Mouse (Mus musculus) T-helper 1 cell (primary cell): Measurements from ENCODE around the gene Efna5.

Experiments used
- in situ Hi-C: fragments of 300-600 bp; cut with MboI, MseI; formaldehyde crosslinking; loops from one replicate; pipeline ENCODE4 v1.15.1; 2025; ENCODE audit warnings: high pct_unique_total_duplicates

The Efna5 gene

GRCm38 (mm10) chr17:62857275-62857674, 23.8 kb downstream of the Efna5 start:
- in situ Hi-C loops, result no loop called here

- in situ Hi-C loops, result loop anchor here (5.0 kb wide), 1 partner anchor 89 kb away; no protein-coding TSS in a partner anchor
These were observed 27.4 kb downstream of the Efna5 start for GRCm38 (mm10) chr17:62853741-62854140.

GRCm38 (mm10) chr17:62852822-62853608, 28.1 kb downstream of the Efna5 start:
- in situ Hi-C loops, result loop anchor here (5.0 kb wide), 1 partner anchor 89 kb away; no protein-coding TSS in a partner anchor

- in situ Hi-C loops, result loop anchor here (5.0 kb wide), 1 partner anchor 91 kb away; no protein-coding TSS in a partner anchor
These were observed 29.8 kb downstream of the Efna5 start for GRCm38 (mm10) chr17:62851268-62851667.

GRCm38 (mm10) chr17:62850603-62851002, 30.5 kb downstream of the Efna5 start:
- in situ Hi-C loops, result loop anchor here (5.0 kb wide), 1 partner anchor 92 kb away; no protein-coding TSS in a partner anchor

GRCm38 (mm10) chr17:62849676-62850075, 31.4 kb downstream of the Efna5 start:
- in situ Hi-C loops, result loop anchor here (5.0 kb wide), 1 partner anchor 93 kb away; no protein-coding TSS in a partner anchor

GRCm38 (mm10) chr17:62845656-62846055, 35.5 kb downstream of the Efna5 start:
- in situ Hi-C loops, result no loop called here

GRCm38 (mm10) chr17:62844329-62844728, 36.8 kb downstream of the Efna5 start:
- in situ Hi-C loops, result no loop called here

- in situ Hi-C loops, result no loop called here
These were observed 43.8 kb downstream of the Efna5 start for GRCm38 (mm10) chr17:62837336-62837735.

GRCm38 (mm10) chr17:62836598-62837106, 44.5 kb downstream of the Efna5 start:
- in situ Hi-C loops, result no loop called here

GRCm38 (mm10) chr17:62832550-62833127, 48.5 kb downstream of the Efna5 start:
- in situ Hi-C loops, result no loop called here

- in situ Hi-C loops, result no loop called here
These were observed 53.6 kb downstream of the Efna5 start for GRCm38 (mm10) chr17:62827549-62827948.

- in situ Hi-C loops, result no loop called here
These were observed 59.9 kb downstream of the Efna5 start for GRCm38 (mm10) chr17:62821219-62821618.

GRCm38 (mm10) chr17:62819931-62820330, 61.2 kb downstream of the Efna5 start:
- in situ Hi-C loops, result no loop called here

GRCm38 (mm10) chr17:62818821-62819220, 62.3 kb downstream of the Efna5 start:
- in situ Hi-C loops, result no loop called here

- in situ Hi-C loops, result no loop called here
These were observed 62.8 kb downstream of the Efna5 start for GRCm38 (mm10) chr17:62818337-62818736.

GRCm38 (mm10) chr17:62816879-62817278, 64.2 kb downstream of the Efna5 start:
- in situ Hi-C loops, result no loop called here

- in situ Hi-C loops, result no loop called here
These were observed 67.7 kb downstream of the Efna5 start for GRCm38 (mm10) chr17:62813461-62813860.

- in situ Hi-C loops, result no loop called here
These were observed 73.2 kb downstream of the Efna5 start for GRCm38 (mm10) chr17:62807891-62808290.

GRCm38 (mm10) chr17:62806646-62807045, 74.5 kb downstream of the Efna5 start:
- in situ Hi-C loops, result no loop called here

GRCm38 (mm10) chr17:62802748-62803147, 78.4 kb downstream of the Efna5 start:
- in situ Hi-C loops, result no loop called here

GRCm38 (mm10) chr17:62797272-62797671, 83.8 kb downstream of the Efna5 start:
- in situ Hi-C loops, result no loop called here
